Mouse (Mus musculus) erythroblast, embryonic 14.5 days (primary cell): Measurements from ENCODE around the gene Opa3.

Experiments
- GATA1 ChIP-seq: IDR thresholded peaks from 2 replicates; pipeline ENCODE4 v1.6.1; 2012; ENCODE audit warnings: low read length, inconsistent platforms, mixed read lengths
- TAL1 ChIP-seq: IDR thresholded peaks from 3 replicates; pipeline ENCODE4 v1.6.1; 2012; ENCODE audit warnings: low read length, inconsistent platforms, mixed read lengths

DNA sequence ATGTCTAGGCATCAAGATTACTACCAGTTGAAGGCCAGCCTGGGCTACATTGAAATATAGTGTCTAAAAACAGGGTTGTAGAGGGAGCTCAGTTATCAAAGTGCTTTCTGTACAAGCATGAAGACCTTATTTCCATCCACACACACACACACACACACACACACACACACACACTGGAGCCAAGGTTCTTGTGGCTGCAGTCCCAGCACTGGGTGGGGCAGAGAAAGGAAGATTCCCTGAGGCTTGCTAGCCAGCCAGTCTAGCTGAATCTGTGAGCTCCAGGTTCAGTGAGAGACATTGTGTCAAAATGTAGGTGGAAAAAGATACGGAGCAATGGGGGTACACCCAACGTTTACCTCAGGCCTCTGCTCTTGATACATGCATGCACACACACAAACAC, 43.9 kb upstream of the Opa3 start:
- TF ChIP-seq TAL1 = no peak
- no peak for TF ChIP-seq GATA1
